Mouse (Mus musculus) right cerebral cortex, postnatal 25 days (tissue): ENCODE data around the gene Pacrg.

Experiments used
- DNase-seq: peaks from one replicate; pipeline ENCODE4 v3.0.0; 2022

Pacrg gene

GRCm38 (mm10) chr17:10619881-10620280 is 220.2 kb downstream of the Pacrg start:
- DNase-seq = no peak

- DNase-seq = no peak
Measured at GRCm38 (mm10) chr17:10617656-10618055, 222.5 kb downstream of the Pacrg start.

- no peak for DNase-seq
Measured at GRCm38 (mm10) chr17:10615611-10616010, 224.5 kb downstream of the Pacrg start.

- DNase-seq = no peak
Measured at GRCm38 (mm10) chr17:10614696-10615095, 225.4 kb downstream of the Pacrg start.

DNA sequence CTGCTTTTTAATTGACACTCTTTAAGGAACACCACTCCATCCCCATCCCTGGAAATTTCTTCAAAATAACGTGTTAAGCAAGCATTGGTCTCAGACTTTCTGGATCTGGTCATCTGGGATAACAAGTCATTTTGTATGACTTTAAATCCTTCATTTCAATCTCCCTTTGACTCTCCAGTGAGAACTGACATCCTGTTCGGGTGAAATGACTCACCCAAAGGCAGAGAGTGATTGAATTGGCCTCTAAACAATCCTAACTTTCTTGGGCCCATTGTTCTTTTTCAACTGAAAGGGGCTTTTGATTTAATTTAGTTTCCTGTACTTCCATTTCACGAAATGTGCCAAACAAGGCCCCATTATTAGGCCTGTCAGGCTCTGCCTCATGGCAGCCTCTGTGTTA is 228.5 kb downstream of the Pacrg start:
- no peak for DNase-seq

DNA sequence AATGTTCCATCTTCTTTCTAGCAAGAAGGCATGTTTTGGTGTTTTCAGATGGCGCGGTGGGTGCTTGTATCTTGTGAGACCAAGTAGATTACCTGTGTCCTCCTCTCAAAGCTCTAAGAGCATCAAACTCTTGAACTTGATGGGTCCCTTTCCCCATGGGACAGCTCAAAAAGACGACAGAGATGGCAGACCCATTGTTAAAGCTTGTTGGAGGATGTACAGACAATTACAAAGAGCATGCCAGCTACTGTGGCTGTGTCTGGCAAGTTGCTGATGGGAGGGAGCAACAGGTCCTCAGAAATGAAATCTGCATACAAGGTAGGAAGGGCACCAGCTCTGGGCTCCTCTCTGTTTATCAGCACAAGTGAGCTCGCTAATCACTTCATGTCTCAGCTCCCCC is 232.0 kb downstream of the Pacrg start:
- no peak for DNase-seq

DNA sequence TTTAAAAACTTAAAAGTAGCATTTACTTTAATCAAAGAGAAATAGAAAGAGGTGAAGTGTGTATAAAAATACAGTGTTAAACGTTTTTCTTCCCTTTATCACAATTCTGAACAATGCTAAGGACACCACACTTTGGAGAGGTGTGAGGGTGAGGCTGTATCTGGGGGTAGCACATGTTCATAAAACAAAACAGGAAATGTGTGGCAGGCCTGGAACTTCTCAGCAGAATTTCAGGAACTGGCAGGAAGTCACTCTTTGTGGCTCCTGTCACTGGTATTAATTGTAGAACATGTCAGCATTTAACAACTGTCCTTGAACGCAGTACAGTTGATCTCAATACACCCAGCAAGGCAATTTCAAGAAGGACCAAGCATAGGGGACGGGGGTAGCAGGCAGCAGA is 234.0 kb downstream of the Pacrg start:
- no peak for DNase-seq

GRCm38 (mm10) chr17:10597741-10598140 is 242.4 kb downstream of the Pacrg start:
- DNase-seq = no peak

DNA sequence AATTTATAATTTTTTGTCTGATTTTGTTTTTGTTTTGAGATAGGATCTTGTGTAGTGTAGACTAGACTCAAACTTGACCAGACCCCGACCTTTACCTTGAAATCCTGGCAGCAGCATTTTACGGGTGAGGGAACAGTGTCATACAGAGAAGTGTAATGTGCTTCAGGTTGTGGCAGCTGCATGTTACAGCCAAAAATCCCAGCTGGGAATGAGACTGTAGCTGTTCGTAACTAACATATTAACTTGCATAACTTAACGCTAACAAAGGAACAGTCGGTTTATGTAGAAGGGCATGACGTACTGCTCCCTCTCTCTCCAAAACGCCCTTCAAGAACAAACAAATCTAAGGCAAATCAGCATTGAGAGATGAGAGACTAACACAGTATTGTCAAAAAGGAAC is 250.5 kb downstream of the Pacrg start:
- DNase-seq = no peak

- no peak for DNase-seq
Measured at GRCm38 (mm10) chr17:10588922-10589400, 251.2 kb downstream of the Pacrg start.

DNA sequence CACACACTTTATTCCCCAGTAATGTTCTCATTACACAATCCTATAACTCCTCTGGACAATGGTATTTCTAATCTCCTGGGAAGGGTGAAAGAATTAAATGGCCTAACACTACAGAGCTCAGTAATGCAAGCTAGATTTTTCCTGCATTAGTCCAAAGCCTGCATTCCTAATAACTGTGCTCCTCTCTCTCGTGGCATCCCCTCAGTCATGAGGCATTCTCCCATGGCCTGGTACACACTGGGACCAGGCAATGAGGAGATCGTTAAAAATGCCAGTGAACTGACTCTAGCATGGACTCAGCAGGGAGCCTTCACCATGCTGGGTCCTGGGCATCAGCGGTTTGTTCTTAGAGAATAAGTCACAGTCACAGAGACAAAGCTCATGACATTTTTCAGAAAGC is 256.8 kb downstream of the Pacrg start:
- no peak for DNase-seq

DNA sequence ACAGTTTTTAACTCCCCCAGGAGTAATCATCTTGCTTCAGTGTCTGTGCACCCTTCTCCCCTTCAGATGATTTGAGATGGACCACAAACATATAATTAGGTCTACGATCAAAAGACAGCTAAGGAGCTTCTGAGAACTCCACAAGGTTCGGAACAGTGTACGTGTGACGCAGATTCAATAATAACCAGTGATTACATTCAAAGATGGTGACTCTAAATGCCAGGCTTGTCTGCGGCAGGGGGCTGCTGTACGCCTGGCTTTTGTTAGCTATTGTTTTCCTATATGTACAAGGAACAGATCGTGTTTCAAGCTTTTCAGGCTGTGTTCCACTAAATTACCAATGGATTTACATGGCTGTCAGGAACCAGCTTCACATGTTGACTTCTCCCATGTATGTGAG is 264.8 kb downstream of the Pacrg start:
- DNase-seq = no peak

GRCm38 (mm10) chr17:10572436-10572835 is 267.7 kb downstream of the Pacrg start:
- no peak for DNase-seq

DNA sequence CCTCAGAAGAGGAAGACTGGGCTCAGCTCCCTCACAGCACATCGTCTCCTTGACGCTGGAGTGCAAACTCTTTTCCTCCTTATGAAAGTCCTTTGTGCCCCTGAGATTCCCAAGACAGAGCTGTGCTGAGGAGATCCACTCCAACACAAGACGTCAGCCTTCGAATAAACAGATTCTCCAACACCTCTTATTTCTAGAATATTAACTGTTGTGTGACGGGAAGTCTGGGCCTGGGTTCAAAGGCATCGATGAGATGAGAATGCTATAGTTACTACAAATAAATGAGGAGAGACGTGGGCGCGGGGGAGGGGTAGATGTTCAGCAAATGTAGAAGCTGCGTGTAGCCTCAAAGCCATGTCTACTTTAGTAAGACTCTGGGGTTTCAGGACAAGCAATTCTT is 270.8 kb downstream of the Pacrg start:
- no peak for DNase-seq

- DNase-seq = no peak
Measured at GRCm38 (mm10) chr17:10567411-10567810, 272.7 kb downstream of the Pacrg start.

DNA sequence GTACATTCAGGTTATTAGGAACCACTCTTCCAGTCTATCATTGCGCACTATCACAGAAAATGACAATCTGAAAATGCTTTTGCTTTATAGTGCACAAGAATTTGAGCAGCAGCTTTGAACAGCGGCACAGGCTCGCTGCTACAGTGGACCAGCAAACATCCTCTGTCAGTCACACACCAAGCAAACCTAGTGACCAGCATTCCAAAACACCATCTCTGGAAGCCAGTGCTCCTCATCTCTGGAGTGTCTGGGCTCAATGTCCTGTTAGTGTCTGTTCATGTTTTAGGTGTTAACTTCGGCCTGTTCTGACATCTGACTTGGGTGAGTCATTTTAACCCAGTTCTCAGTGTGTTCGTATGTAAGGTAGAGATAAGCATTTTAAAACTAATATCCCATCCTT is 275.9 kb downstream of the Pacrg start:
- DNase-seq = no peak

- no peak for DNase-seq
Measured at GRCm38 (mm10) chr17:10562871-10563270, 277.2 kb downstream of the Pacrg start.

DNA sequence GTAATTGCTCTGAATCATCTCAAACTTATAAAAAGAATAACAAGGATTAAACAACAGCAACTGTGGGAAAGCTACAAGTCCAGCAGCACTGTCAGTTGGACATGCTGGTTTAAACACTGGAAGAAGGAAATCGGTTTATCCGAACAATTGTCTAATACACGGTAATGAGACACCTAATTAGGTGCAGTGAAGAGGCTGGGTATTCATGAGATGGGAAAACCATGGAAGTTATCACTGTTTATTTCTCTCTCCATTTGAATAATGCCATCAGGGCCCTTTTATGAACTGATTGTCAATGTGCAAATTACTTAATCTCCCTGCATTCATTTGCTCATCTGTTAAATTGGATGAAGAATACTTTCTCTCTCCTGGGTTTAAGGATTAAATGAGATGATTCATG is 280.1 kb downstream of the Pacrg start:
- no peak for DNase-seq

GRCm38 (mm10) chr17:10558671-10559070 is 281.4 kb downstream of the Pacrg start:
- DNase-seq = no peak

- no peak for DNase-seq
Measured at GRCm38 (mm10) chr17:10552295-10553056, 287.6 kb downstream of the Pacrg start.

DNA sequence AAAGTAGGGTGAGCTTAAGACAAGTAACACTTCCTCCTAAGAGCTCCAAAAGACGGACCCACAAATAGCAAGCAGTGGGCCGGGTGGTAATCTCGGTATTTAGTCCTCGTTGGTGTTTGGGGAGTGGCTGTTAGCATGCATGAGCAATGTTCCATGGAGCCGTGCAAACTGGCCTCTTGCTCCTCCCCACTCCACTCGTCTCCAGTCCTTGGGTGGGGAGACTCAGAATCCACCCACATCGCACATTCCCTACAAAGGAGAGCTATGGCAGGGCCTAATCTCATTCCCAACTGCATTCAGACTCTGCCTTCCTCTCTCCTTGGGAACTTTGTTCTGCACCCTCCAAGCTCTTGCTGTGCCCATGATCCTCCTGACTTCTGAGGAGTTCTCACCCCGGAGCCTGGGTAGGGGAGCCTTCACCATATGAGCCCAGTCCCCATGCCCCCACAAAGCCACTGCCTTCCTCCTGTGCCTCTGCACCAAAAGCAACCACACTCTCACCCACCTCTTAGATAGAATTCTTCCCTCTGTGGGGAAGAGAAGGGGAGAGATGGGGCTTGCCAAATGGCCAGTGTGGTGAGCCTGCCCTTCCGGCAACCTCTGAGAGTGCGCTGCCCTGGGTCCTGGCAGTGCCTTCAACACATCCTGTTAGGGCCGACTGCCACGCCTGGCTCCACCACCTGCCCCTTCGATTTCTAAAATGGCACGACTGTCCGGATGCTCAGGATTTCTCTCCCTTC is 289.2 kb downstream of the Pacrg start:
- peak; percentile 17 for DNase-seq

DNA sequence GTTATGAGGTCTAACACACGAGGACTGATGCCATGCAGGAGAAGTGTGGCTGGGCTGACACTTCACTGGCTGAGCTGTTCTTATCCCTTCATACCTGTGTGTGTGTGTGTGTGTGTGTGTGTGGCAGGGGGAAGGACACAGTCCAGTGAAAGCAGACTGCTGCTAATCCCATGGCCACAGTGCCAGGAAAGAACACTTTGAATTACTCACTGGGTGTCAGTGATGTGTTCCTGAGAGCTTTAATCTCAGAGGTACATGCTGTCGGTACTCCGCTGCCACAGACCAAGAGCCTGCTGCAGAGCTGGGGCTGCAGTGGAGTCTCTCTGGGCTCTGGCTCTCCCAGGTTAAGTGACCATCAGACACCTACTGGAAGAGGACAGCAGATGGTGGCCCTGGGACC is 290.3 kb downstream of the Pacrg start:
- no peak for DNase-seq

- no peak for DNase-seq
Measured at GRCm38 (mm10) chr17:10548969-10549368, 291.1 kb downstream of the Pacrg start.

GRCm38 (mm10) chr17:10540772-10541171 is 299.3 kb downstream of the Pacrg start:
- no peak for DNase-seq
